Mouse (Mus musculus): ENCODE results near the gene Gstt3. TPM values are rescaled to one million over a fixed set of nuclear protein-coding genes. Genes with fewer than 3 reads are reported as not detected.

The Gstt3 gene
- polyA plus RNA-seq (2011; ENCODE audit: insufficient read depth, insufficient read length, low replicate concordance, missing spikeins) = 1.6 and 4.3 TPM in 2 replicates

DNA sequence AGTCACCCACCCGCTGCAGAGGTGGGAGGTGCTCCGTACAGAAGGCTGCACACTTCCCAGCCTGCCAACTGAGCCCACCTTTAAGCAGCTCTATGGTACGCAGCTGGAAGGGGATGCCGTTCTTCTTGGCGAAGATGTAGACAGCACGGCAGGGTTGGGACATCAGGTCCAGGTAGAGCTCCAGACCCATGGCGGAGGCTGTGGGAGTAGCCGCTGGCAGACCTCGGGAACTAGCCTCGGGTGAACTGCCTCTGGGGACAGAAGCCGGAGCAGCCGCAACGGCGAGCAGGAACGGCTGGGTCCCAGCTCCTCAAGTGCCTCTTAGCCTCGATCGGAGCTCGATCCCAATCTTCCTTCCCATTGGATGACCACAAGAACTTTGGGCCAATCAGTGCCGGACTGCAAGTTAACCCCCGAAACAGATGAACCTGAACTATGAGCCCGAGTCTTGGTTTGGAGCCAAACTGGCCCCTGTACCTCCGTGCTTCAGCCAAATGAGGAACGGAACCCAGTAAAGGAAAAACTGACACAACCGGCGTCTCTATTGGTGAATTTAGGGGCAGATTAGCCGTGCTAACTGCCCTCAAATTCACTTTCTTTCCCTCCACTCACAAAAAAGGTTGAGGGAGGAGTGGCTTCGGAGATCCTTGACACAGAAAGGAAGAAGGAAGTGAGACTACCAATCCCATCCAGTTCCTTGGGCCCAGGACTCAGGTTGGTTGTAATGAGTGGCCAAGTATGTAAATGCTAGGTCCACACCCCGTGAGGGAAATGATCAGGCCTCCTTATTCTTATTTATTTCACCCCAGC lies at the start of gene Gstt3, which contains the start of gene Gm20441:
Gene Gstt3 (minus strand): TSS at position 646 of the 810 bp plus-strand sequence.
Gene Gm20441 (minus strand): TSS at position 186 of the 810 bp plus-strand sequence.
- no peak for TF ChIP-seq POLR2A (IDR thresholded peaks at IDR 0.05; ENCODE audit: borderline replicate concordance, control insufficient read depth, low read depth, low read length)
- no peak for TF ChIP-seq CTCF (IDR thresholded peaks at IDR 0.05; ENCODE audit: control insufficient read depth, insufficient read depth, low read length)
- no peaks in the 10 kb centered on the region for H3K4me1 ChIP-seq (ENCODE audit: control insufficient read depth, insufficient read depth, low read length)
- H3K27ac ChIP-seq (ENCODE audit: control insufficient read depth, insufficient read depth, low read depth, low read length, poor library complexity) = no peak within 1 kb of the TSS
- WGBS = under 1% methylated on average over 28 of the region's 28 CpGs
- H3K4me3 ChIP-seq (replicated peaks; ENCODE audit: control insufficient read depth, low read depth, low read length) = peak within 1 kb of the TSS; percentile 53

DNA sequence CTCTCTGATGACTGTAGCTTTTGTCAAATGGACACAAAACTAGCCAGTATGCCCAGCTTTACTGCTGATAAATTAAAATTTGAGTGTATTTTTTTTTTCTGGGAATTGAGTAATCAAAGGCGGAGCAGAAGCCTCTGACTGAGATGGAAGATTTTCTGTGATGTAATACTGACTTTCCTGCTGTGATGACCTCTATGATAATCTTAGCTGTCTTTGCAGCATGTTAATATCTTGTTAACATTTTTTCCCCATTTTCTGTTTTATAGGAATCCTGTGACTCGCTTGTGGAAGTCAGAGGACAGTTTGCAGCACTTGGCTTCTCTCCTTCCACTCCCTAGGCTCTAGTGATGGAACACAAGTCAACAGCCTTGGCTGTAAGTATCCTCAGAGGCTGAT lies 49.1 kb upstream of the Gstt3 start:
- no peak for TF ChIP-seq POLR2A (IDR thresholded peaks at IDR 0.05; ENCODE audit: borderline replicate concordance, control insufficient read depth, low read depth, low read length)
- whole genome bisulfite sequencing = 64% methylated on average over 2 of the region's 2 CpGs
- no peak overlapping the region for H3K4me3 ChIP-seq (replicated peaks; ENCODE audit: control insufficient read depth, low read depth, low read length)
- H3K27ac ChIP-seq (ENCODE audit: control insufficient read depth, insufficient read depth, low read depth, low read length, poor library complexity) = no peak overlapping the region
- no peaks in the 10 kb centered on the region; the same call in 1 of the 2 replicates for H3K4me1 ChIP-seq (ENCODE audit: control insufficient read depth, insufficient read depth, low read length)

DNA sequence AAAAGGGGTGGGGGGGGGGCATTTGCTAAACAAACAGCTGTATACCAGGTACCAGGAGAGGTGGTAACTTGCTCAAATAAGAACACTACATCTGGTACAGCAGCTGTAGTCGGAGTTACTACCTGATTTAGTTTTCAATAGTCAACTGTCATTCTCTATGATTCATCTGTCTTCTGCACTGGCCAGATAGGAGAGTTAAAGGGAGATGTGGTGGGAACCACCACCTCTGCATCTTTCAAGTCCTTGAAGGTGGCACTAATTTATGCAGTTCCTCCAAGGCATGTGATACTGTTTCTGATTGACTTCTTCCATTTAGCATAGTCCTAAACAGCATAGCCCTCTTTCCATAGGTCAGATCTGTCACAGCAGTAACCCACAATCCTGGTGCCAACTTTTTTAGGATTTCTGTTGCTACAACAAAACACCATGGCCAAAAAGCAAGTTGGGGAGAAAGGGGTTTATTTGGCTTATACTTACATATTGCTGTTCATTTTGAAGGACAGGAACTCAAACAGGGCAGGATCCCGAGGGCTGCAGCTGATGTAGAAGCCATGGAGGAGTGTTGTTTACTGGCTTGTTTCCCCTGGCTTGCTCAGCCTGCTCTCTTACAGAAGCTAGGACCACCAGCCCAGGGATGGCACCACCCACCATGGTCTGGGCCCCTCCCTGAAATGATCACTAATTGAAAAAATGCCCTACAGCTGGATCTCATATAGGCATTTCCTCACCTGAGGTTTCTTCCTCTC lies 48.5 kb upstream of the Gstt3 start:
- WGBS = 66% methylated on average over 2 of the region's 2 CpGs
- TF ChIP-seq POLR2A (IDR thresholded peaks at IDR 0.05; ENCODE audit: borderline replicate concordance, control insufficient read depth, low read depth, low read length) = no peak
- TF ChIP-seq CTCF (IDR thresholded peaks at IDR 0.05; ENCODE audit: control insufficient read depth, insufficient read depth, low read length) = no peak
- Histone ChIP-seq H3K4me3 (replicated peaks; ENCODE audit: control insufficient read depth, low read depth, low read length) (no peak overlapping the region), H3K27ac (ENCODE audit: control insufficient read depth, insufficient read depth, low read depth, low read length, poor library complexity) (no peak overlapping the region), H3K4me1 (ENCODE audit: control insufficient read depth, insufficient read depth, low read length) (no peaks in the 10 kb centered on the region; the same call in 1 of the 2 replicates)

DNA sequence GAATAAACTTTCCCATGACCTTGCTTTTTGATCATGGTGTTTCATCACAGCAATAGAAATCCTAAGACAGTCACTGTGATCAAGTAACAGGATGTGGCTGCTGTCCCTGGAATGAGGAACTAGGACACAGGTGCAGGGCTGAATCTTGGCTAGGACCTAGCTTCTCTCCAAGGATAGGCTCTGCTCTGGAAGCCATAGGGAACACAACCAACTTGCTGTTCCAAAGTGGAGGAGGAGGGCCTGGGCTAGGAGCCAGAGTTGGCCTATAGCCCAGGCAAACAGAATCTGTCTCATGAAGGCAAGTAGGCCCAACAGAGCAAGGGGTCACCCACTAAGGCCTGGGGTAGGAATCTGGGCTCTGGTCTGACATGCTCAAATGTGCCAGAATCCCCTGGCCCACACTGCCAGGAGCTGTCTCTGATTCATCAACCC lies 47.3 kb upstream of the Gstt3 start:
- no peak for TF ChIP-seq POLR2A (IDR thresholded peaks at IDR 0.05; ENCODE audit: borderline replicate concordance, control insufficient read depth, low read depth, low read length)
- TF ChIP-seq CTCF (IDR thresholded peaks at IDR 0.05; ENCODE audit: control insufficient read depth, insufficient read depth, low read length) = no peak
- Histone ChIP-seq H3K4me1 (ENCODE audit: control insufficient read depth, insufficient read depth, low read length) (no peaks in the 10 kb centered on the region; the same call in 1 of the 2 replicates), H3K27ac (ENCODE audit: control insufficient read depth, insufficient read depth, low read depth, low read length, poor library complexity) (no peak overlapping the region), H3K4me3 (replicated peaks; ENCODE audit: control insufficient read depth, low read depth, low read length) (no peak overlapping the region)

DNA sequence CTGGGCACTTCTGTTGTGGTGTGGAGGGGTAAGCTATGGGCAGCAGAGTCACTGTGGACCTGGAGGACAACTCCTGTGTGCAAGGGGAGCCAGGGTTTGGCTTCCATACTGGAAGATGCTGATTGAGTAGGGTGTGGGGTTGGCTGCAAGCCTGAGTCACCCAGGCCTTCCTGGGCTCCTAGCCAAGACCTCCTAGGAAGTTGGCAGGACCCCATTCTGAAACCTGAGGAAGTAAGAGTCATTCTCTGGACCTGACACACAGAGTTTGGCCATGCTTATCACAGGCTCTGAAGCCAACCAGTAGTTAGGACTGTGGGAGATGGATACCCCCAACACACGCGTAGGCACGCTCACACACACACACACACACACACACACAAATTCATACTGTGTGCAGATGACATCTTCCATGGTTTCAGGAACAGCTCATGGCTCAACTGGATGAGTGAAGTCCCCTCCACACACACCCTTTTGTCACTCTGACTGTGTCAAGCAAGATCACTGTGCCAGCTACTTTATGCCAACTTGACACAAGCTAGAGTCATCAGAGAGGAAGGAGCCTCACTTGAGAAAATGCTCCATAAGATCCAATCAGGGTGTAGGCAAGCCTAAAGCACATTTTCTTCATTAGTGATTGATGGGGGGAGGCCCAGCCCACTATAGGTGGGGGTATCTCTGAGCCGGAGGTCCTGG lies 46.6 kb upstream of the Gstt3 start:
- Histone ChIP-seq H3K4me1 (ENCODE audit: control insufficient read depth, insufficient read depth, low read length) (no peaks in the 10 kb centered on the region; the same call in 1 of the 2 replicates), H3K4me3 (replicated peaks; ENCODE audit: control insufficient read depth, low read depth, low read length) (no peak overlapping the region), H3K27ac (ENCODE audit: control insufficient read depth, insufficient read depth, low read depth, low read length, poor library complexity) (no peak overlapping the region)
- WGBS = 86% methylated on average over 4 of the region's 4 CpGs
- TF ChIP-seq POLR2A (IDR thresholded peaks at IDR 0.05; ENCODE audit: borderline replicate concordance, control insufficient read depth, low read depth, low read length) (no peak), CTCF (IDR thresholded peaks at IDR 0.05; ENCODE audit: control insufficient read depth, insufficient read depth, low read length) (no peak)

DNA sequence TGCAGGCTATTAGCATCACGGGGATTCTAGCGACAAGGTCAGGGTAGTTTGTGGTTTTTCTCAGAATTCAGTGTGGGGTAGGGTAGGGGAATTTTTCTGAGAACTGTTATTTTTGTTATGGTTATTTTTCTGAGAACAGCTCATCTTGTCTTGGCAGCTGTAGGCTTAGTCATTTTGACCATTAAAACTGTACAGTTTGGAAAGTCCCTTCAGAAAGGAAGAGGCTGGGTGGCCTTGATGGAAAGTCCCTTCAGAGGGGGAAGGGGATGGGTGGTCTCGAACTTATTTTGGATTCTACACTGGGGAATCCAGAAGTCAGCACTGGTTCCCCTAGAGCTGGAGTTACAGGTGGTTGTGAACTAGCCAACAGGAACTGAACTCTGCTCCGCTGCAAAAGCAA lies 43.3 kb upstream of the Gstt3 start:
- WGBS = 58% methylated on average over 4 of the region's 4 CpGs
- TF ChIP-seq POLR2A (IDR thresholded peaks at IDR 0.05; ENCODE audit: borderline replicate concordance, control insufficient read depth, low read depth, low read length) = no peak
- no peak for TF ChIP-seq CTCF (IDR thresholded peaks at IDR 0.05; ENCODE audit: control insufficient read depth, insufficient read depth, low read length)
- no peak overlapping the region for H3K4me3 ChIP-seq (replicated peaks; ENCODE audit: control insufficient read depth, low read depth, low read length)
- no peaks in the 10 kb centered on the region; the same call in 1 of the 2 replicates for H3K4me1 ChIP-seq (ENCODE audit: control insufficient read depth, insufficient read depth, low read length)
- no peak overlapping the region for H3K27ac ChIP-seq (ENCODE audit: control insufficient read depth, insufficient read depth, low read depth, low read length, poor library complexity)

DNA sequence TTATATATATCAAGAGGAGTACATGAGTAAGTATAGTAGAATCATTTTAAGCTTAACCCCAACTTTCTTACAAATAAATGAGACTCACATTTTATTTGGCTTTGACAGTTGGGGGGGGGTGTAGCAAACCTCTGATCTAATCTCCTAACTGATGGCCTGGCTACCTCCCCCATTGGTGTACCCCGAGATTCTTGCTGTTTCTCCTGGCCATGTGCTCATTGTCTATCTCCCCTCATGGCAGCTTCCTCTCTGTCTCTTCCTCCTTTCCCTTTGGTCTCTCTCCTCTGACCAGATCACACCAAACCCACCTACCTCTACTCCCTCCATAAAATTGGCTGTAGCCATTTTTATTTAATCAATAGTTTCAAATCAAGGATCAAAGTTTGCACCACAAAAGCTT lies 42.6 kb upstream of the Gstt3 start:
- no peaks in the 10 kb centered on the region; the same call in 1 of the 2 replicates for H3K4me1 ChIP-seq (ENCODE audit: control insufficient read depth, insufficient read depth, low read length)
- no peak overlapping the region for H3K4me3 ChIP-seq (replicated peaks; ENCODE audit: control insufficient read depth, low read depth, low read length)
- no peak overlapping the region for H3K27ac ChIP-seq (ENCODE audit: control insufficient read depth, insufficient read depth, low read depth, low read length, poor library complexity)
- 37% methylated on average over 1 of the region's 1 CpGs for WGBS
- TF ChIP-seq CTCF (IDR thresholded peaks at IDR 0.05; ENCODE audit: control insufficient read depth, insufficient read depth, low read length) (no peak), POLR2A (IDR thresholded peaks at IDR 0.05; ENCODE audit: borderline replicate concordance, control insufficient read depth, low read depth, low read length) (no peak)

DNA sequence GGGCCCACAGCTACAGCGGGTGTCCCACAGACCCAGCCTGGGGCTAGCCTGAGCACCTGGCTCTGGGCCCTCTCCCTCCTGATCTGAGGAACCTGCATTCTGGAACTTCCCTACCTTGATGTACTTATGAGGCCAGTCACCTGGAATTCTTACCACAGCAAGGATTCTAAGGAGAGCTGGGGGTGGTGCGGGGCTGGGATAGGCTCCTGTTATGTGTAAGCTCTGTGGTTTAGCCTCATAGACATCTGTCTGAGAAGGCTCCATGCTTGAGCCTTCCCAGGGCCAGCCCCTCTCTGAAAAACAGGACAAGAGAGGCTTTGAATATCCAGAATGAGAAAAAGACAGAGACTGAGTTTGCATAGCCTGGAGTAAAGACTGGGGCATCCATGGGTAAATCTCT lies 41.2 kb upstream of the Gstt3 start, which contains the start of gene Gstt4:
Gene Gstt4 (minus strand): TSS at position 101 of the 400 bp plus-strand sequence.
- 85% methylated on average over 2 of the region's 2 CpGs for WGBS
- H3K4me1 ChIP-seq (ENCODE audit: control insufficient read depth, insufficient read depth, low read length) = no peaks in the 10 kb centered on the region; the same call in 1 of the 2 replicates
- no peak within 1 kb of the TSS for H3K27ac ChIP-seq (ENCODE audit: control insufficient read depth, insufficient read depth, low read depth, low read length, poor library complexity)
- TF ChIP-seq POLR2A (IDR thresholded peaks at IDR 0.05; ENCODE audit: borderline replicate concordance, control insufficient read depth, low read depth, low read length) (no peak), CTCF (IDR thresholded peaks at IDR 0.05; ENCODE audit: control insufficient read depth, insufficient read depth, low read length) (no peak)
- no peak within 1 kb of the TSS for H3K4me3 ChIP-seq (replicated peaks; ENCODE audit: control insufficient read depth, low read depth, low read length)

Data from bone marrow, adult 2 months (tissue).